Mouse (Mus musculus) T-helper 17 cell (primary cell): ENCODE data around the gene Trabd2b.

Source experiments
- in situ Hi-C, 2 experiments: fragments of 300-600 bp; cut with MboI, MseI; formaldehyde crosslinking; loops; 1 replicate in 1 of 2; 2 replicates in 1 of 2; pipeline ENCODE4 v1.15.1; 2025; ENCODE audit warnings: high pct_unique_total_duplicates in 2 of 2

Trabd2b gene

GRCm38 (mm10) chr4:114540031-114540430 is 133.5 kb downstream of the Trabd2b start:
- in situ Hi-C loops = no loop called here

- in situ Hi-C loops = no loop called here
Measured at GRCm38 (mm10) chr4:114541221-114541620, 134.7 kb downstream of the Trabd2b start.

GRCm38 (mm10) chr4:114542136-114542535 is 135.6 kb downstream of the Trabd2b start:
- in situ Hi-C loops = no loop called here

- in situ Hi-C loops = no loop called here
Measured at GRCm38 (mm10) chr4:114545481-114546200, 139.1 kb downstream of the Trabd2b start.

GRCm38 (mm10) chr4:114547658-114548448 is 141.3 kb downstream of the Trabd2b start:
- in situ Hi-C loops = no loop called here

- in situ Hi-C loops = no loop called here
Measured at GRCm38 (mm10) chr4:114549487-114549886, 143.0 kb downstream of the Trabd2b start.

GRCm38 (mm10) chr4:114550471-114551156 is 144.1 kb downstream of the Trabd2b start:
- in situ Hi-C loops = no loop called here

GRCm38 (mm10) chr4:114556880-114557279 is 150.4 kb downstream of the Trabd2b start:
- in situ Hi-C loops = no loop called here

- in situ Hi-C loops = no loop called here
Measured at GRCm38 (mm10) chr4:114557731-114558130, 151.2 kb downstream of the Trabd2b start.

GRCm38 (mm10) chr4:114558487-114558886 is 152.0 kb downstream of the Trabd2b start:
- in situ Hi-C loops = no loop called here

- in situ Hi-C loops = no loop called here
Measured at GRCm38 (mm10) chr4:114560638-114561216, 154.2 kb downstream of the Trabd2b start.

- in situ Hi-C loops = no loop called here
Measured at GRCm38 (mm10) chr4:114564131-114564695, 157.7 kb downstream of the Trabd2b start.

- in situ Hi-C loops = no loop called here
Measured at GRCm38 (mm10) chr4:114567594-114567993, 161.1 kb downstream of the Trabd2b start.

- in situ Hi-C loops = no loop called here
Measured at GRCm38 (mm10) chr4:114568081-114568605, 161.6 kb downstream of the Trabd2b start.

- in situ Hi-C loops = no loop called here
Measured at GRCm38 (mm10) chr4:114578153-114578950, 171.8 kb downstream of the Trabd2b start.

GRCm38 (mm10) chr4:114583546-114584144 is 177.1 kb downstream of the Trabd2b start:
- in situ Hi-C loops = no loop called here

- in situ Hi-C loops = no loop called here
Measured at GRCm38 (mm10) chr4:114584686-114585085, 178.2 kb downstream of the Trabd2b start.

GRCm38 (mm10) chr4:114593554-114594215 is 187.2 kb downstream of the Trabd2b start:
- in situ Hi-C loops = no loop called here

GRCm38 (mm10) chr4:114595188-114595701 is 188.7 kb downstream of the Trabd2b start:
- in situ Hi-C loops = no loop called here
